Comparison of ENCODE assay signal across 16 mouse cellular contexts in the genomic region with DNA sequence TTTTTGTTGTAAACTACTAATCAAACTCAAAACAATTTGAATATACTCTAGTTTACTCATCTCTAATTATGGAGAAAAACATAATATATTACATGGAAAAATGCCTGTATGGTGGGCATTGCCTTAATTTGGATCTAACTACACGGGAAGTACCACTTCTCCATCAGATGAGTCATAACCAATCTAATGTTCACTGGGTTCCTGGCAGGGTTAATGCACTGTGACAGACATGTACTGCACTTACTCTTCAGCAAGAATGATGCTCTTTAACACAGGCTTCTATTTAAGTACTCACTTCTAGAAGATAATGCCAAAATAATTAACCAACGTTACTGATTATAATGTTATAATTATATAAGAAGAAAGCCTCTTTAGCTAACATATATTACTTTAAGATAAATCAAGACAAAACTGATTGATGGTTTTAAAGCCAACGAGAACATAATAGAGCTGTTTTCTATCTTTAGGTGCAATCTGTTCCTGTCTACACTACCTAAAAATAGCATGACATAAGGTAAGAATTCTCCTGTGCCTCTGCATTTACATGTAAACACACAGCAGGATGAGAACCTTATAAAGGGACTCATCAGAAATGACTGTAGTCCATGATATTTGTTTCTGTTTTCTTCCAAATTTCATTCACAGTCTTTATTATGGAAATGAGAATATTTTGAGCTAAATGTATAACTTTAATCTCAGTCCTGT.
"Had no signal": no experiment of that assay in that cellular context is flagged by ENCODE, and none has a peak within 500 bp of the region (broad histone marks: within the 10 kb centered on the region; RNA-seq: fewer than 3 reads in every experiment).

No protein-coding gene starts in this region.

- DNase-seq: gastrocnemius, postnatal 14 days; gastrocnemius, postnatal 36 days; heart, adult 11 months; heart, adult 2 months; heart, postnatal 14 days; heart, postnatal 36 days; kidney, adult 18-20 months; kidney, adult 8-10 months; kidney, postnatal 10 days; kidney, postnatal 25 days; kidney, postnatal 4 days; liver; liver, embryonic 13.5 days; liver, postnatal 0 days had no signal

- ATAC-seq: hindbrain, postnatal 0 days; intestine, postnatal 0 days; liver, postnatal 0 days had no signal
